Mouse (Mus musculus): Measurements from ENCODE around the gene Nrros.

Gene Nrros

DNA sequence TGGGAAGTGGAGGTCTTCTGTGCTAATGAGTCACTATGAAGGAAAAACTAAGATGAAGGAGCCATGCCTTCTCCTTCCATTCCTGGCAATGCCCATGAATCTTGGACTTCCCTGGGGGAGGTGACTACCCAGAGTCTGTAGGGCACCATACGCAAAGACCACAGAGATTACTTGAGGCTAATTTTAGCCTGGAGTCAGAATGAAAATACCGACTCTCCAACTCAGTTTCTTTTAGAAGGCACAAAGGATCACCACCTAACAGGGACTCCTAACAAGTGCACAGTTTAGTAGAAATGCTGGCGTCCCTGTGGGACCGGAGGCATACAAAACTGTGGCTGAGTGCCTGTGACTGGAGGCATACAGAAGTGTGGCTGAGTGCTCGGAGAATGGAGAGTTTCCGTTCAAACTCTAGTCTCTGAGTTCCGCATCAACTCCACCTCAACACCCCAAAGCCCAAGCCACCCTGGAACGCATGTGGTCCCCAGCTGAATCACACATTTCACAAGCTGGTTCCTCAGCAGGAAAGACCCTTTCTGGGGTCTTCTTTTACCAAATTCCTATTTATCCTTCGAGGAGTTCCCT lies 4.6 kb downstream of the Nrros start:
- peak in 1 of 2 experiments; percentile 10 for DNase-seq (ENCODE audit: low spot score in 2 of 2)

DNA sequence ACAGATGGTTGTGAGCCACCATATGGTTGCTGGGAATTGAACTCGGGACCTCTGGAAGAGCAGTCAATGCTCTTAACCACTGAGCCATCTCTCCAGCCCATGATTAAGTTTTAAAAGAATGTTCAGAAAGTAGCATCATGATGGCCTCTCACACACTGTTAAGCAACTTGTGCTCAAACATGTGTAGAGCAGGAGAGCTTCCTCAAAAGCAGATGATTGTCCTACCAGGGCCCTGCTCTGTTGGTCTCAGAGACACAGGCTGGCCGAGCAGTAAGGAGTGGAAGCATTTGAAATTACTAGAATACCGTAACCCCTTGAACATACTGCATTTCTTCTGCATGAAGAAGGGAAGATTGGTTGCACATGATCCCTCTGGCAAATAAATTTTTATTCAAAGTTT lies 6.4 kb downstream of the Nrros start:
- no peak for DNase-seq (ENCODE audit: low spot score in 2 of 2)

DNA sequence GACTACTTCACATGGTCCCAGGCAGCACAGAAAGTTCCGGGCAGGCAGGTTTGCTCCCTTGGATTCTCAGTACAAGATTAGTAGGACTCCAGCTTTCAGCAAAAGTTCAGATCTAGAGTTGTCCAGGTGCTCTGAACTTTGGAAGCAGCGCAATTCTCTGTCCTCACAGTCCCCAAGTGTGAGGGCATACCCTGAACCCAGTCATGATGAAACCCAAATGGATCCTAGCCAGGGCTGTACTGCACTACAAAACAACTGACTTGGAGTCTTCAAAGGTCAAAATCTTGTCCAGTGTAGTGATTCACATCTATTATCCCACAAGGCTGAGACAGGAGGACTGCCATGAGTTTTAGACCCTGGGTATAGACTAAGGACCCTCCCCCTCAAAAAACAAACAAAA lies 8.0 kb downstream of the Nrros start:
- no peak for DNase-seq (ENCODE audit: low spot score in 2 of 2)

DNA sequence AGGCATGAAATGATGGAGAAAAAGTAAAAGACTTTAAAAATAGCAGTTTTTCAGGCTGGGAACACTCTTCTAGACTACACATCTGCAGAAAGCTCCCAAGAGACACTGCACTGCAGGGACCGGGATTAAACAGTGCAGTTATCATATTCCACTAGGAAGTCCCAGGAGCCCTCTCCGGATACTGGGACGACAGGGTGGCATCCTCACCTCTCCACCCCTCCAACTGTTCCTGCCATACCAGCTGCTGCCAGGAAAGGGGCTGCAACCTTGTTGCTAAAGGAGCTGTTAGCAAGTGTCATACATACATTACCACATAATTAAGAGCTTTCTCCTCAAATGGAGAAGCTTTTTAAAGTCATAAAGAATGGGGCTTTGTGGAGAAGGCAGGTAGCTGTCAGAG lies 8.7 kb downstream of the Nrros start:
- DNase-seq (ENCODE audit: low spot score in 2 of 2): no peak

DNA sequence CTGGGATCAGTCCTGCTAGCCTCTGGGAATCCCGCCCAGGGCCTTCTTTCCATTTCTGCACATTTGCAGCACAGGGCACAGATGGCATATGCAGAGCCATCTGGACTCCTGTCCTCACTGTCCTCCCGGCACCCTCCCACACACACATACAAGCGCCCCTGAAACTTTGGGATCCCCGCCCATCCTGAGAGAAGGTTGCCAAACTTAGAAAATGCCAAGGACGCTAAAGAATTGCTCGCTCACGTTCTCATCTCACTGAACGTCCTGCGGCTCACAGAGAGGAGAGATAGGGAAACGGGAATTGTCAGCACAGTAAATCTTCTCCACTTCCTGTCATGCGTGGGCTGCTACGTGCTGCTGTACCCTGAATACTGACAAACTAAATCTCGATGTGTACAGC lies 11.0 kb downstream of the Nrros start:
- no peak for DNase-seq (ENCODE audit: low spot score in 2 of 2)

DNA sequence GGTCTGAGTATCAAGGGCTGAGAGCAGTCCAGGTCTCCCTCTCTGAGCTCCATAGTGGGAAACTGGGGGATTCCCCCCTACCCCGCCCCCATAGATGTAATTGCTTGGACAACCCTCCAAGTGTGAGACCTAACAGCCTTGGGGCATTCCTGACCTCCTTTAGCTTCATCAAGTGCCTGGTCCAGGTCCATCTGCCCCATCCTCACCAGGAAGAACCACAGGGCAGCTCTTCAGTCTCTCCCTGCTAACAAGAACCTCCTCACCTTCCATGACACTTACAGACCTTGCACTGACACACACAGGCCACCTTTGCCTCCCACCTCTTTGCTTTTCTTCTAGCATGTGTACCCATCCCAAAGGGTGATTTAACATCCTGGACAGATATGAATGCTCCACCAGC lies 11.4 kb downstream of the Nrros start:
- no peak for DNase-seq (ENCODE audit: low spot score in 2 of 2)

DNA sequence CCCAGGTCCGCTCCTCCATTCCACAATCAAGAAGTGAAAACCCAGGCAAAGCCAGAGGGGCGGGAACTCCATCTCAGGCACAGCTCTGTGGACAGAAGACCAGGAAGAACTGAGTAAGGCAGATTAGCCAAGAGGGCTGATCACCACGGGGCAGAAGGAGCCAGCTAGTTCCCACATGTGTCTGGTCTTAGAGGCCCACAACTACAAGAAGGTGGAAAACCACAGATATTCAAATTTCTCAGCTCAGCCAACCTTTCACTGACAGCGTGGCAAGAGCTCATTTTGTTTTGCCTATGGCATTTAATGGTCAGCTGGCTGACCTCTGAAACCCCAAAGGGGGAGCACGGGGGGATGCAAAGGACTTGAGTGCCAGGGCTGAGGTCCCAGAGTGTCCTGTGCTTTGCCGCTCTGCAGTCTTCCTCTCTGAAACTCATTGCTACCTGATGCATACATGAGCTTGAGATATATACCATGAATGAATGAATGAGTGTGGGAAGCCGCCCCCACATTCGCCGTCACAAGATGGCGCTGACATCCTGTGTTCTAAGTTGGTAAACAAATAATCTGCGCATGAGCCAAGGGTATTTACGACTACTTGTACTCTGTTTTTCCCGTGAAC lies 17.7 kb downstream of the Nrros start:
- peak in 1 of 2 experiments; percentile 23 for DNase-seq (ENCODE audit: low spot score in 2 of 2)

DNA sequence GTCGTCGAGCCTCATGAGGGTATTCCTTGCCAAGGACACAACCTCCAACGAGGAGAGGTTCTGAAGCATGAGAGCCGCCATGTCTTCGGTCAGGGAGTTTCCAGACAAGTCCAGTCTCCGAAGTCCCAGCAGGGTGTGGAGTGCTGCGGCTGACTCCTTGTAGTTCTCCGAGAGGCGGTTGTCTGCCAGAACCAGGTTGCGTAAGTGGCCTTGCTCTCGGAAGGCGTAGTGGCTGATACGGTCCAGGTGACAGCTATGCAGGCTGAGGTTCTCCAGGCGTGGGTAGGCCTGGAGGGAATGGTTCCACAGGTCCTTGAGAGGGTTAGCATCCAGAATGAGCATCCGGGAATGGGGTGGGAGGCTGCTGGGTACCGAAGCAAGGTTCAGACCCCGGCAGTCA lies 20.8 kb downstream of the Nrros start:
- no peak for DNase-seq (ENCODE audit: low spot score in 2 of 2)

DNA sequence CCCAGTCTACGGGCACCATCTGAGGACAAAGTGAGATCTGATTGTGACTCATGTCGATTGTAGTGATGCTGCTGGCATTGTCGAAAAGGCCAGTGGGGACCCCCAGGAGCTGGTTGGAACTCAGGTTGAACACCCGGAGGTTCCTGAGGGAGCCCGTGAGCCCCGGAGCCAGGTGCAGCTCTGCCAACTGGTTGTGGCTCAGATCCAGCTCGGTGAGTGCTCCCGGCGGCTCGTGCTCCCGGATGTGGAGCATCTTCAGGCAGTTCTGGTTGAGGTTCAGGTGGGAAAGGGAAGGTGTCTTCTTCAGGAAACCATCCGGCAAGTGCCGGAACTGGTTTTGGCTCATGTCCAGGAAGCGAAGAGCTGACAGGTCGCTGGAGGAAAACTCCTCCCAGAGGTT lies 21.6 kb downstream of the Nrros start:
- DNase-seq (ENCODE audit: low spot score in 2 of 2): no peak

DNA sequence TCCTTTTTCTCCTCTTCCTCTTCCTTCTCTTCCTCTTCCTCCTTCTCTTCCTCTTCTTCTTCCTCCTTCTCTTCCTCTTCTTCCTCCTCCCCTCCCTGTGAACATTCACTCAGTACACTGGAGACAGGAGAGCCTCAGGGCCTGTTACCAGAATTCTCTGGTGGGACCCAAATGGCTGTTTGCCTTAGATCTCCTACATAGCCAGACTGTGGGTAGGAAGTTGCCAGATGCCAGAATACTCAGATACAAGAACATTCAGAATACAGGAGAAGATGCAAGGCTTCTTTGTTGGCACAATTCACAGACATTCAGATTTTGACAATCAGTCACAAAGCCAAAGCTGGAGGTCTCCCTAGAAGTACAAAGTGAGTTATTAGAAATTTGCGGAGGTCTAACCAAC lies 26.4 kb downstream of the Nrros start:
- DNase-seq (ENCODE audit: low spot score in 2 of 2): no peak

DNA sequence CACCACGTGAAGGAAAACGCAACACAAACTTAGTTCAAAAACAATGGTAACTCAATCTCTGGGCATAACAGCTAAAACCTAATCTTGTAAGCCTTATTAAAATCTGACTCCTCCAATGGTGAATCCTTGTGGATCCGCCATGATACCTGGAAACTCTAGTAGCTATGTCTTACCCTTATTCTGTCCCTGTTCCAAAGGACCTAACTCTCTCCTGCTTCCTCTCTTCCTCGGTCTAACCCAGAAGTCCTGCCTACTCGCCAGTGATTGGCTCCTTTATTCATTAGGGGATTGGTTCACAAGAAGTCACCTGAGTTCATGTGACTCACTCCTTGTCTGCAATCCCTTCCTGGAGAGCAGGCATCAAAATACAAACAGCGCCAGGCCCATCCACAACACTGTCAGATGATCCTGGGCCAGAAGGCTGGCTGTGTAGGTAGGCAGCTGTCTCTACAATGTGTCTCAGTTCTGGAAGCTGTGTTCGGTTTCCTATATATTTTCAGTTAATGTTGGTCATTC lies 29.5 kb downstream of the Nrros start:
- DNase-seq (ENCODE audit: low spot score in 2 of 2): no peak

DNA sequence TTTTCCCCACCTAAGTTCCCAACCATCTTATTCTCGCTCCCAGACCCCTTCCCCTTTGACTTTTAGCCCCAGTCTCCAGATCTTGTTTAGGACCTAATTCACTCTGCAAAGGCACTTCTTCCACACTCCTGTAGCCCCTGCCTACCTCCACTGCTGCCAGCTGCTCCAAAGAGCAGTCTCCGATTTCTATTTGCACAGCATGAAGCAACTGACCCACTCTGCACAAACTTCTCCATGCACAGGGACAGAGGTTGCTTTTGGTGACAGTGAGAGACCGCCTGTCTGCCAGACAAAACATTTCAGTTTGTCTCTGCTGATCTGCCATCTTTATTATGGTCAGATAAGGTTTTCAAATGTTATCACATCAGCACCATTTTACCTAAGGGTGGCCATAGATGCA lies 32.2 kb downstream of the Nrros start:
- no peak for DNase-seq (ENCODE audit: low spot score in 2 of 2)

DNA sequence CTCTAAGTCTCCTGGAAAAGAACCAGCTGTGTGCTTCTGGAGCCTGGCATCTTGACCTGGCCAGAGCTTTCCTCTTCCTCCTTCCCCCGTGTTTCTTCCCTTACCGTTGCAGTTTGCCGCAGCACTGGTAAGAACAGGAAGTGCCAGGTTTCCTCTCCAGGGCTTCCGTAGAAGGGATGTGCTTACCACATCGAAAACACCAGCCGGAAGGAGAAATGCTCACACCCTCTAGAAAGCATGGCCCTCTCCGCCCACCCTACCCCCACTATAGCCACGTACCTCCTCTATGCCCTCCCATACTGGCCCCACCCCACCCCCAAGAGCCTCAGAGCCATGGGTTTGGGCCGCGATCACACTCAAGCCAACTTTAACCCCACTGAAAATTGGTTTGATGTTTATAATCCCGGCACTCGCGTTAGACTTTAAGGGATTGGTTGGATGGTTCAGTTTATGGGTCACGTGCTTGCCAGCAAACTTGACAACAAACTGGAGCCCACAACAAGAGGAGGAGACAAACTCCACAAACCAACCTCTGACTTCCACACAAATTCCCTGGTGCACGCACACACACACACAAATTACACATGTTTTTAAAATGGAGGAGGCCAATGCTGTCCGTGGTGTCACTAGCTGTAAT lies 35.1 kb downstream of the Nrros start:
- DNase-seq (ENCODE audit: low spot score in 2 of 2): peak; percentile 75

DNA sequence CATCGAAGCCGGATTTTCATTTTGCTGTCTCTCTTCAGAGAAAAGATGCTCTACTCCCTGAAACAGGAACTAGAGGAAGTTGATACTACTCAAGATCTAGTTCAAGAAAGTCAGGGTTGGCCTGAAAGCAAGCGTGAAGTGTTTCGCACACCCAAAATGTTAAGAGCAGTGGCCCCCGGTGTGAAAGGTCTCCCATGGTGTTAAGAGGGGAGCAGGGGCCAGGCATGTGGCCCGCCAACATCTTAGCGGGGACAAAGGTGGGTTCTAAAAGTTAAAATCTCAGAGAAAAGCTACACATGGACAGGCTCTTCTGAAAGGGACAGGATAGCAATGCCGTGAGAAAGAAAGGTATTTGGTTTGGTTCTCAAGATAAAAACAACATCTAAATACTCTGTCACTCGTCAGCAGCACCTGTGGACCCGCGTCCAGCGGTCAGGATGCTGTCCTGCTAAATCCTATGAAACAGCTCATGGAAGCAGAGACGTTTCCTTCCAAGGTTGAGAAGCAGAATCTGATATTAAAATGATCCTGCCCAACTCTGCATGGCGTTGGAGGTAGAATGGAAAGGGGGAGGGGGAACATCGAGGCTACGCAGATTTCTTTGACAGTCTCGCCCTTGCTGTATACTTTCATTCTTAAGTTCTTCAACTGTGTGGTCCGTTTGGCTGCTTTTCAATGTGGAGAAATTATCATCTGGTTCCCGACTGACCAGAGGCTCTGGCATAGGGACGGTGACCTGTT lies 35.8 kb downstream of the Nrros start:
- peak in 1 of 2 experiments; percentile 35 for DNase-seq (ENCODE audit: low spot score in 2 of 2)

DNA sequence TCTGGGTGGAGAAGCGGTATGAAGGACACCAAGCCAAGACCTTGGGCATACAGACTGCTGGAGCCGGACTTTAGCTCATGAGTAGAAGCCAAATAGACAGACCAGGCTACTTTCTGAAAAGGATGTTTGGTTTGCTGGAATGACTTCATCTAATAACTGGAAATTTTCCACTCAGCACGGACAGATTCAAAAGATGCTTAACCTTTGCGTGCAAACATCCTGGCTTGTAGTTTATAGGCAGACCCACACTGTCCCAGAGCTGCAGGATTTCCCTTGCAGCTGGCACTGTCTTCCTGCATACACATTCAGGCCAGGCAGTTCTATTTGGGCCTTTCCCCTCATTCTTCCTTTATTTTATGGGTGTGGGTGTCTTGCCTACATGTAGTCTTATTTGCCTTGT lies 38.3 kb downstream of the Nrros start:
- DNase-seq (ENCODE audit: low spot score in 2 of 2): no peak

DNA sequence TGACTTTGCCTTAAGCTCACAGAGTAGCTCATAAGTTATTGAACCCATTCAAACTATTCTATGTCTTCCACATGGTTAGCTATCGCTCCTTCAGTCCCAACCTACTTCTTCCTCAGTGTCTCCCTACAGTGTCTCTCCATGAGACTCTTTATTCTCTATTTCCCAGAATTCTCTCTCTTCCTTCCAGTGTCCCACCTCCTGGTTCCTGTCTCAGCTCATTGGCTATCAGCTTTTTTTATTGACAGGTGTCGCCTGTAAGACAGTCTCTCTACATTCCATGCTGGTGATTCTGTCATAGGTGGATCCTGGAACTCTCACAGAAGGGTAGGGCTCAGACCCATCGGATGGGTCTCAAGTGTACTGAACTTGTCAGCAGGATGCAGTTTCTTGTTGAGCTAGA lies 40.0 kb downstream of the Nrros start:
- DNase-seq (ENCODE audit: low spot score in 2 of 2): no peak

DNA sequence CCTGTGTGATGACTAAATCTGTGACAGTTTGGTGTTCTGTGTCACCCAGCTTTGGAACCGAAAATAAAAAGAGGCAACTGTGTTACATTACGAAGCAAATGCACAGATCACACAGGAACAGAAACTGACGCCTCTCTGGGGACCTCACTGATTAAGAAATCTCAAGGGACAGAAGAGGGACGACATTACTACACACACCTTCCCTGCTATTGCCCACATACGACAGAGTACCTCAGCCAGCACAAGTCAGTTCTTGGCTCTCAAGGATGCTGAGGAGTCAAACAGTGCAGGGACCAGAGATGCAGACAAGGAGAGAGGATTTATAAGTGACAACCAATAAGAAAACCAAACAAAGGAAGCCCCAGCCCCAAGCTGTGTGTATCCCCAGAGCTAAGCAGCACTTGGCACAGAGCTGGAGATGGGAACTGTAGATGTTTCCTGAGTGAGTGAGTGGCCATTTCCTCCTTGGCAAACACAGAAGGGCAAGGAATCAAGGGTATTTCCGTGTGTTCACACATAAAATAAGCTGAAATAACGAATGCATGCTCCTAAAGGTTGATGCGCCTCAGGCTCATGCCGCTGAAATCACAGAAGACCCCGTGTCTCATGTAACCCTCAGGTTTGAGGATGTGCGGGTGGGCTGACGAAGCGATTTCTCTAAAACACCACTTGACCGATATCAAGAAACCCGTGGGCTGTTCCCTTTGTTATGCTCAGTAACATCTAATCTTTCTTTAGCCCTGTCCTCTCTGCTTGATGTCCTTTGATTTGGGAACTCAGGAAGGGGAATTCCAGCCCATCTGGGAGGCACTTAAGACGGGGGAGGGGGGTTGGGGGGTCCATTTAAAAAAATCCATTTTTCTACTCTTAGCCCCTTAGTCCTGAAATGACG lies 40.7 kb downstream of the Nrros start:
- DNase-seq (ENCODE audit: low spot score in 2 of 2): peak; percentile 38 to 80

DNA sequence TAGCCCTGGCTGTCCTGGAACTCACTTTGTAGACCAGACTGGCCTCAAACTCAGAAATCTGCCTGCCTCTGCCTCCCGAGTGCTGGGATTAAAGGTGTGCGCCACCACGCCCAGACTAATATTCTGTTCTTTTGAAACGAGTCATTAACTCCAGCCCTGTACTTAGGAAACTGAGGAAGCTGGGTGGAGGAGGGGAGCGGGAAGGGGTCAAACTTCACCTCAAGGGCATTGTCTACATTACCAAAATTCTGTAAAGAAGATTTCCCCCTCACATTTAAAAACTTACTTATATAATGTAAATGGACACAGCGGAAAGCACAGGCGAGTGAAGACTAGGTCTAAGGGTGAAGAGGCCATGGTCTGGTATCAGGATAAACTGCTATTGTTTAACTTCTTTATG lies 41.4 kb downstream of the Nrros start:
- no peak for DNase-seq (ENCODE audit: low spot score in 2 of 2)

DNA sequence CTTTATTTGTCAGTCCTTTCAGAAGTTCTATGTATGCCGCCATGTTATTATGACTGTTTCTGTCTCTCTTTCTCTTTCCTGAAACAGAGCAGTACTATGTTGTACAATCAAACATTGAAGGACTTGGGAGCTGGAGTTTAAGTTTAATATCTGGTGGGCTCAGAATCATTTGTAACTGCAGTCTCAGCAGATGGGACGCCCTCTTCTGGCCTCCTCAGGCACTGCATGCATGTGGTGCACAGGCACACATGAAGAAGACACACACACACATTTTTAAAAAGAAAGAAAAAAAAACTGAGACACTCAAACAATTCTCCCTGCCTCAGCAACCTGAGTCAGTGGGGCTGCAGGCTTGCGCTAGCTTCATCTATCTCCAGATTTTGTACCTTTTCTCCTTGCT lies 44.9 kb downstream of the Nrros start:
- no peak for DNase-seq (ENCODE audit: low spot score in 2 of 2)

DNA sequence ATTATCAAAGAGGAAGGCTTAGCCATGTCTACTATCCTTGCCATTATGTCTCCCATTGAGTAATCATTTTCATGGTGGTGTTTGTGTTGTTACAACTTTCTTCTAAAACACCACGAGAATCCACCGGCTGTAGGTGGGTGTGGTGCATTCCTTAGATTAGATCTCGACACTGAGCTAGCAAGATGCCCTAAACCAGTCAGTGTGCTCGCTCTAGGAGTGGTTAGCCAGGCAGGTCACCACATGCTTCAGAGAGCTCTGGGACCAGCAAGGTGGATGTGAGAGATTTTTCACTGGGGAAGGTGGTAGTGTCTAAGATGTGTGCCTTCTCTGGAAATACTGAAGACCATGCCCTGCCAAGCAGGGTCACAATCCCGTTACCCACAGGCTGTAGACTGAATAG lies 49.2 kb downstream of the Nrros start:
- DNase-seq (ENCODE audit: low spot score in 2 of 2): no peak

DNA sequence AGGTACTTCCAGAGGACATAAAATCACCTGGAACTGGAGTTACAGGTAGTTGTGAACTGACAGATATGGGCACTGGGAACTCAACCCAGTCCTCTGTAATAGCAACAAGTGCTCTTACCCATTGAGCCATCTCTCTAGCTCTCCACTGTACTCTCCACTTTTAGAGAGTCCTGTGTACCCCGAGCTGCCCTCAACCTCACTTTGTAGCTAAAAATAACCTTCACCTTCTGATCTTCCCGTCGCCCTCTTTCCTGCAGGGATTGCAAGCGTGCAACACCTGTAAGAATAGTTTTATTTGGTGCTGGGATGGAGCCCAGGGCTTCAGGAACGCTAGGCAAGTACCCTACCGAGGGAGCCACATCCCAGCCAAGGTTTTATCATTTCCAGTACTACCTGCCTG lies 49.6 kb downstream of the Nrros start:
- no peak for DNase-seq (ENCODE audit: low spot score in 2 of 2)
